Mouse (Mus musculus) thymus, adult 2 months (tissue): Measurements from ENCODE around the gene Enox1. TPM values are rescaled to one million over a fixed set of nuclear protein-coding genes. Genes with fewer than 3 reads are reported as not detected.

Source experiments
- DNase-seq: peaks from one replicate; pipeline ENCODE4 v3.0.0; 2021
- H3K27ac ChIP-seq: fragments of 200-500 bp; 2 replicates; pipeline ENCODE4 v1.5.1; 2012; ENCODE audit warnings: low read length, control low read depth; ENCODE audit not compliant: control insufficient read depth, insufficient read depth
- H3K27me3 ChIP-seq: fragments of 200-500 bp; 2 replicates; pipeline ENCODE4 v1.6.1; 2012; ENCODE audit warnings: mild to moderate bottlenecking, low read length, moderate library complexity, mixed read lengths; ENCODE audit not compliant: control insufficient read depth, insufficient read depth
- H3K36me3 ChIP-seq: fragments of 200-500 bp; 2 replicates; pipeline ENCODE4 v1.6.1; 2012; ENCODE audit warnings: mild to moderate bottlenecking, low read length, moderate library complexity; ENCODE audit not compliant: control insufficient read depth, insufficient read depth
- H3K4me1 ChIP-seq: fragments of 200-500 bp; replicated peaks from 2 replicates; pipeline ENCODE4 v1.6.1; 2012; ENCODE audit warnings: low read length; ENCODE audit not compliant: control insufficient read depth, insufficient read depth
- H3K4me3 ChIP-seq: fragments of 200-500 bp; 2 replicates; pipeline ENCODE4 v1.5.1; 2012; ENCODE audit warnings: mild to moderate bottlenecking, low read length, control low read depth, moderate library complexity; ENCODE audit not compliant: control insufficient read depth, insufficient read depth
- CTCF ChIP-seq: fragments of 200-500 bp; IDR thresholded peaks from 2 replicates; pipeline ENCODE4 v1.5.1; 2012; ENCODE audit warnings: mild to moderate bottlenecking, control low read depth, low read length, moderate library complexity, borderline replicate concordance; ENCODE audit not compliant: control insufficient read depth, poor library complexity, insufficient read depth; ENCODE audit errors: extremely low read depth
- POLR2A ChIP-seq: fragments of 200-500 bp; IDR thresholded peaks from 2 replicates; pipeline ENCODE4 v1.6.1; 2012; ENCODE audit warnings: mild to moderate bottlenecking, low read length, control low read depth, moderate library complexity; ENCODE audit not compliant: control insufficient read depth, poor library complexity, insufficient read depth; ENCODE audit errors: extremely low read depth
- WGBS: fragments of 180-500 bp; shearing (Covaris S2); methylation state at CpG from one replicate; pipeline ENCODE4 v1.1.7; 2018; 5-methylcytosine and 5-hydroxymethylcytosine counted together
- polyA plus RNA-seq: library from polyadenylated mRNA; depleted of rRNA; stranded (reverse); fragments of >200 nt; gene quantifications from 2 replicates; pipeline ENCODE4 v1.2.3, GENCODE M21; 2012

Enox1 gene
- polyA plus RNA-seq, 1 experiment, result 0.38 TPM

DNA sequence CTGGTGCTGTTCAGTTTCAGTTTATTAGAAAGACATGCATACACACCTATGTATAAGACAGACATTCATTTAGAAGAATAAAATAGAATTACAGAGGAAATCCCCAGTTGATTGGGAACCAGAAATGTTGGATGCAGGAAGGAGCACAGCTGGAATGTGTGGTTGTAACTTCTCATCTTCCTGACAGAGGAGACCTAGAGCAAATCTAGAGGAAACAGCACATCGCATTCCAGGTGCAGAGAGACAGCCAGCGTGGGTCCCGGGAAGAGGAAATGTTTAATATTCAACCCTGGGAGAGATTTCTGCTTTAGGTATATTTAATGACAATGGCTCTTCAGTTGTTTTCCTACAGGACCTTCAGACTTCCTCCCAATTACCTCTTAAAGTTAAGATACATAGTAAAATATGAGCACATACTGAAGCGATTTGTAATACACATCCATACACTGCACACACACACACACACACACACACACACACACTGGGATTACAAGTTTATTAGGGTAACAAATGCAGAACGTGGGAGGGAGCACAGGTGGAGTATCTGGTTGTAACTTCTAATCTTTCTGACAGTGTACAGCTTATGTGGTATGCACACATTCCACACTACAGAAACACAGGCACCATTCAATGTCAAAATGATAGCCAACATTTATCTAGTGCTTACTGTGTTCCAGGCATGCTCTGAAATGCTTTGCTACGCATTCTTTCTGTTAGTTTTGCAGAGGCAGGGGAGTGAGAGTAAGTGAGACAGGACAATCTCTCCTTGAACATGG is 405.4 kb downstream of the Enox1 start:
- no peaks in the 10 kb centered on the region for H3K4me1 ChIP-seq

DNA sequence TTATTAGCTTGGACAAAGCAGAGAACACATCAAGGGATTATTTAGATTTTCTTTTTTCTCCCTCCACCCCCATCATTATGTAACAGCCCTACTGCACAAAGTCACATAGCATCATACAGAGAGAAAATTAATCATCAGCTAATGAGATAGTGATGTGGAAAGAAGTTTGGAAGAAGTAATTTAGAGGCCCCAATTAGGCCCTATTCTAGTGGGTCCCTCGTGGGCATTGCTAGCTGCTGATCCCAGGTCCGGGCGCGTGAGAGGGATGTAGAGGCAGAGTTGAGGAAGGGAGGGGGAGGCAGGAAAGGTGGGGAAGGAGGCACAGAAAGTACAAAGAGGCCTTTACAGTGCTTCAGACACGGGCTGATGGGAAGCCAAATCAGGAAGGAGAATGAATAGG is 407.4 kb downstream of the Enox1 start:
- TF ChIP-seq POLR2A, result no peak
- TF ChIP-seq CTCF, result no peak
- Histone ChIP-seq H3K4me1 (no peaks in the 10 kb centered on the region), H3K4me3 (no peak overlapping the region), H3K27ac (no peak overlapping the region), H3K27me3 (no peaks in the 10 kb centered on the region), H3K36me3 (no peaks in the 10 kb centered on the region)
- WGBS, result 83% methylated on average over 5 of the region's 5 CpGs
- DNase-seq, result no peak

More for the DNA sequence above, 405.4 kb downstream of the Enox1 start:
- no peak for DNase-seq
- TF ChIP-seq POLR2A (no peak), CTCF (no peak)
- Histone ChIP-seq H3K4me3 (no peak overlapping the region), H3K36me3 (no peaks in the 10 kb centered on the region), H3K27ac (no peak overlapping the region), H3K27me3 (no peaks in the 10 kb centered on the region)
- WGBS, result 95% methylated on average over 6 of the region's 6 CpGs

DNA sequence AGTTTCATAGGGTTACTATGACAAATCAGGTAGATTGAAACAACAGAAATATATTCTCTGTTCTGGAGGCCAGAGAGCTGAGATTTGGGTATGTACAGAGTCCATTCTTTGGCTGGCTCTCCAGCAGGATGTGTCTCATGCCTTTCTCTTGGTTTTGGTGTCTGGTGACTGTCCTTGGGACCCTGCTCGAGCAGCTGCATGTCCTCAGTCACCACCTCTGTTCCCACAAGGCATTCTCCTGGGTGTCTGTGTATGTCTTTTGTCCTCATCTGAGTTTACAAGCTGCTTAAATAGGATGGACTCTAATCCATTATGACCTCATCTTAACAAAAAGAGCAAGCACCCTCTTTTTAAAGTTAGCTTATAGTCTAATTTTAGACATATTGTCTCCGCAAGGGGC is 410.6 kb downstream of the Enox1 start:
- Histone ChIP-seq H3K4me1 (0 out of 2 replicates have a peak, but pooled peaks cover 6% of the 10 kb centered on the region), H3K4me3 (no peak overlapping the region), H3K27me3 (no peaks in the 10 kb centered on the region), H3K27ac (no peak overlapping the region), H3K36me3 (no peaks in the 10 kb centered on the region)
- no peak for DNase-seq
- TF ChIP-seq POLR2A, result no peak
- no peak for TF ChIP-seq CTCF
- 92% methylated on average over 2 of the region's 2 CpGs for WGBS

DNA sequence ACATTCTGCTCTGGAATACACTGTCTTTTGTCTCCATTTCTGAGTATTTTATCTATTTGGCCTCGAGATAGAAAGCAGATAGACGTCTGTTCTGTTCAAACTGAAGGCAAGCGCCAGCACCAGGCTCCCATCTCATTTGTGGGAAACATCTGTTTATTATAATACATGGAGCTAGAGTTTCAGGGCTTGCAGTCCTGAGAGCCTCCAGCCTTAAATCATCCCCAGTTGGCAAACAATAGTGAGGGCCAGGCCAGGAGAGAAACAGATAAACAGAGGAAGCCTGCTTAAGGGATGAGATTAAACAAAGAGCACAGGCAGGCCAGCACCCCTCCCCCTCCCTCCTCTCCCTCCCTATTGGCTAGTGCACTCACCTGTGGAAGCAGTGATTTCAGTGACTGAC is 417.9 kb downstream of the Enox1 start:
- no peak overlapping the region for H3K4me3 ChIP-seq
- no peak for DNase-seq
- H3K36me3 ChIP-seq, result no peaks in the 10 kb centered on the region
- H3K27me3 ChIP-seq, result no peaks in the 10 kb centered on the region
- 0 out of 2 replicates have a peak, but pooled peaks cover 1% of the 10 kb centered on the region for H3K4me1 ChIP-seq
- WGBS, result 68% methylated on average over 3 of the region's 3 CpGs
- no peak for TF ChIP-seq CTCF
- no peak for TF ChIP-seq POLR2A
- H3K27ac ChIP-seq, result no peak overlapping the region

DNA sequence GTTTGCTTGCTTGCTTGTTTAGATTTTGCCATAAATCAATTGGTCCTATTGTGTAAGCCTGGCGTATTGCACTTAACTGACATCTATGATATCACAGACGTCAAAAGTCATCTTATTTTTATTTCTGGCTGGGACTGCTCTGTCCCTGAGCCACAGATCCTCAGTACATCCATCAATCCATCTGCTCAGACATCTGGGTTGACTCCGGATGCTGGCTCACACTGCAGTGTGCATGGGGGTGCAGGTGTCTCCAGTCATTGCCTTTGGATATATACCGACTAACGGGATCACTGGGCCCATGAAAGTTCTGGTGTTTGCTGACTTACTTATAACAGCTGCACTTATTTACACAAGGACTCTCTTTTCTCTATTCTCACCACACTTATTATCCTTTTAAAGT is 419.8 kb downstream of the Enox1 start:
- DNase-seq, result no peak
- Histone ChIP-seq H3K4me3 (no peak overlapping the region), H3K4me1 (peaks cover 9% of the 10 kb centered on the region), H3K36me3 (no peaks in the 10 kb centered on the region), H3K27ac (no peak overlapping the region), H3K27me3 (no peaks in the 10 kb centered on the region)
- 95% methylated on average over 5 of the region's 5 CpGs for WGBS
- TF ChIP-seq POLR2A (no peak), CTCF (no peak)

DNA sequence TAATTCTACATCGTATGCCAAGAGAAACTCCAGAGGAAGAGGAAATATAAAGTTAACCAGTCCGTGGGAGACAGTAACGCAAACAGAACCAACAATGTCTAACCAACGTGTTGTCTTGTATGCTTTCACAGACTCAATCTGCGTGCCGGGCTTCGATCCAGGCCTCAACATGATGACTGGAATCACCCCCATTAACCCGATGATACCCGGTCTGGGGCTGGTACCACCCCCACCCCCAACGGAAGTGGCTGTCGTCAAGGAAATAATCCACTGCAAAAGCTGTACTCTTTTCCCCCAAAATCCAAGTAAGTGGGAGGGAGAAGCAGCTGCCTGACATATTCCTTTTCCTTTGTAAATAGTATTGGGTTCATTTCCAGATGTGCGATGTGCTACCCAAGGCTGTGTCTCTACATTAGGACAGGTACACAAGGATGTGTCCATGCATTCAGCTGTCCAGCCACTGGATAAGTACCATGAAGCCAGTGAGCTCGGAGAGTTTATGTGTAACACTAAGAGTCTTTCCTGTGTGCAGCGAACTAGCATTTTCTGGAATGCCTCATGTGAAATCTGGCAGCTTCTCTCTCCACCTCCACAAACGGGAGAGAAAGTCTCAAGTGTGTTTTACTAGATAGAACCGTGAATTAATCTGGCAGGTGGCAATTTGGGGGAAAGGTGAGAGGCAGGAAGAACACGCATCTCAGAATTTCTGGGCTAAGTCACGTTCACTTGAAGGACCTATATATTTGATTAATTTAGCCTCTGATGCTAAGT is 421.1 kb downstream of the Enox1 start:
- Histone ChIP-seq H3K4me3 (no peak overlapping the region), H3K27ac (no peak overlapping the region), H3K36me3 (no peaks in the 10 kb centered on the region), H3K27me3 (no peaks in the 10 kb centered on the region), H3K4me1 (peaks cover 9% of the 10 kb centered on the region)
- TF ChIP-seq POLR2A (no peak), CTCF (no peak)
- 91% methylated on average over 18 of the region's 18 CpGs for WGBS
- DNase-seq, result no peak

DNA sequence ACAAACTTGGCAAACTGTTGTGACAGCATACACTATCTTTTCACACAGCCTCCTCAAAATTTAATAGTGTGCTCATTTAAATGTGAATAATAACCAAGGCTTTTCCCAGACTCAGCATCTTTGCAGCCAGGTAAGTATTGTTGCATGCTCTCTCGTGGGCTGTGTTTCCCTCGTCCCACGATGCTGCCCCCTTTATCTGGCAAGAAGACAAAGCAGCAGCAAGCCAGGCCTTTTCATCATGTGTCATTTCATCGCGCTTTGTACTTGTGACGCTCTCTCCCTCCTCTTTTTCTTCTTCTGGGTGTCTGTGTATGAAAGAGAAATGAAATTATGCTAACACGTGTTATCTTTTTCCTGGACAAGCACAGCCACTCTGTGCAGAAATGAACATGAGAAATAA is 421.8 kb downstream of the Enox1 start:
- DNase-seq, result no peak
- Histone ChIP-seq H3K36me3 (no peaks in the 10 kb centered on the region), H3K27me3 (no peaks in the 10 kb centered on the region), H3K4me3 (no peak overlapping the region), H3K4me1 (peaks cover 9% of the 10 kb centered on the region), H3K27ac (no peak overlapping the region)
- TF ChIP-seq POLR2A (no peak), CTCF (no peak)
- WGBS, result 86% methylated on average over 7 of the region's 7 CpGs
